Mouse (Mus musculus) gastrocnemius, adult 8-10 months (tissue): ENCODE measurements around the gene Casp8. TPM values are rescaled to one million over a fixed set of nuclear protein-coding genes. Genes with fewer than 3 reads are reported as not detected.
"Not testable (repeated sequence)": the region's sequence is repeated elsewhere in the genome, so short reads cannot be mapped to it uniquely, and the experiment has no call there.

Experiments used
- DNase-seq, 2 experiments: peaks; one replicate each; pipeline ENCODE4 v3.0.0; 2022; ENCODE audit warnings: low spot score in 2 of 2
- total RNA-seq, 4 experiments: library from RNA; stranded (reverse); gene quantifications; 2 replicates each; pipeline ENCODE4 v1.2.4; 2022

Casp8 gene
- total RNA-seq, 4 experiments from 2014 or later: 1.0 to 2.5 (median 2.0) TPM

DNA sequence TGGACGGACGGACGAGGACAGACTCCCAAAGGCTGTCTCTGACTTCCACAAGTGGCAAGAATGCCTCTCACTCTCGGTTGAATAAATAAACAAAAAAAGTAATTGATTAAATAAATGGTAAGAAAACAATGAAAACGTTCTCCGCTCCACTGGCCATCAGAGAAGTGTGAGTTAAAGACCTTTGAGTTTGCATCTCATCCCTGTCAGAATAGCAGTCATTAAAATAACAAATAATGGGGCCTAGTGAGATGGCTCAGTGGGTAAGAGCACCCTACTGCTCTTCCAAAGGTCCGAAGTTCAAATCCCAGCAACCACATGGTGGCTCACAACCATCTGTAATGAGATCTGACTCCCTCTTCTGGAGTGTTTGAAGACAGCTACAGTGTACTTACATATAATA, 5.5 kb downstream of the Casp8 start:
- not testable (repeated sequence) for DNase-seq

DNA sequence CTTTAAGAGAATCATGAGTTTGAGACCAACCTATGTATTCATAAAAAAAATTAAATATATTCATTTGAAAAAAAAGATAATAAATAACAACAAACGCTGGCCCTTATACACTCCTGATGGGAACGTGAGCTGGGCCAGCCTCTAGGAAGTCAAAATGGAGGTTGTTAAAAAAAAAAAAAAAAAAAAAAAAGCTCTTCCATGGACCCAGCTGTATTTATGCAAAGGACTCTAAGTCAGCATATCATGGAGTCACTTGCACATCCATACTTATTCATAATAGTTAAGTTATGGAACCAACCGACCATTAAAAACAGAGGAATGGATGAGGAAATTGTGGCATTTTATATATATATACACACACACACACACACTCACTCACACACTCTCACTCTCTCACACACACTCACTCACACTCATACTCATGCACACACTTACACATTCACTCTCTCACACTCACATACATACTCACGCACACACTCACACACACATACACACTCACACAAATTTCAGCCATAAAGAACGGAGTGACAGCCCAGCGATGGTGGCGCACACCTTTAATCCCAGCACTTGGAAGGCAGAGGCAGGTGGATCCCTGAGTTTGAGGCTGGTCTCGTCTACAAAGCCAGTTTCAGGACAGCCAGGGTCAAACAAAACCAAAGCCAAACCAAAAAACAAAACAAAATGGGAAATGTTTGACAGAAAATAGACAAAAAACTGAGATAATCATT, 6.5 kb downstream of the Casp8 start:
- DNase-seq: no peak

DNA sequence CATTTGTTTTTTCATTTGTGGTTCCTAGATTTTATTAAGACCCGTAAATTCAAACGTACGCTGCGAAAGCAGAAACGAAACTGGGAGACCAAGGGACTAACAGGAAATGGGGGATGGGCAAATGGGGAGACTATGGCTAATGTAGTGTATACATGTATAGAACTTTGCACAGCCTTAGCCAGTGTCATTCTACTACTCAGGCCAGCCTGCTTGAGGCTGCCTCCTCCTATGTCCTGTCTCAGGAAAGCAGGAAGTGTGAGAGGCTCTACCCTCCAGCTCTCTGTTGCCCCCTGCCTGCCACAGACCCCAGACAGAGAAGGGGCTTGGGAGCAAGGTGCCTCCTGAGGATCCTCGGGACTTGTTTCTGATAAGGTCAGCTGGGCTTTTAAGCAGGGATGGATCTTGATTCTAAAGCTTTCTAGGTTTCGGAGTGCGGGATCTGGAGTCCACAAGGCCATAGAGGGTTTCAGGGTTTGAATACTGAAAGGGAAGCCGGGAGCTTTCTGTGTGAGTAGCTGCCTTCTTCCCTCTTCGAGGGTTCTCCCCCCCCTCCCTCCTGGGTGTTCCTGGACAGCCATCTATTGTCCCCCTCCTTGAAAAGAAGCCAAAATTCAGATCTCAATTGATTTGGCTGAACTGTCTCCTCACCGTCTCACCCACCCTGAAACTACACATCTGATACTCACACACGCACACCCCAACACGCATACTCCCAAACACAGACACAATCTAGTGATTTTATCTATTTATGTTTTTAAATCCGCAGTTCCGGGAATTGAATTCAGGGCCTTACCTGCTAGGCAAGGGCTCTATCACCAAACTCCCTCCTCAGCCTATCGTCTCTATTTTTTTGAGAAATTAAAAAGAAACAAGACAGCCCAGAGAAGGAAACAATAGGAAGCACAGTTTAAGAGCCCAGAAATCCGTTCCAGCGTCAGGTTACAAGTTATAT, 7.4 kb downstream of the Casp8 start:
- peak in 1 of 2 experiments; percentile 10 for DNase-seq

DNA sequence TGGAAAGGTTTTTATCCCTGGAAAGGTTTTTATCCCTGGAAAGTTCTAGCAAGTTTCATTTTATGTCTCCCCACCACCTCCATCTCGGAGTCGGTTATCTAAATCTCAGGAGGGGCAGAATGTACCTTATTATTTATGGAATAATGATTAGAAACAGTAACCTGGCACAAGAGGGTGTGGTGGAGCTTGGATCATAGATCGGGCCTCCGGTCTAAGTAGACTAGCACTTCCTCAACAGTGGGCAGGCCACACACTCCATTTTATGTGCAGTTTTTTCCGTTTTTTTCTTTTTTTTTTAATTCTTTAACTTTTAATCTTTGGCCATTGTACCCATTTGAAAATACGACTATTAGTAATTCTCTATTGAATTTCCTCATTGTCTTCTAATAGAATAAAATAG, 8.4 kb downstream of the Casp8 start:
- DNase-seq: no peak

DNA sequence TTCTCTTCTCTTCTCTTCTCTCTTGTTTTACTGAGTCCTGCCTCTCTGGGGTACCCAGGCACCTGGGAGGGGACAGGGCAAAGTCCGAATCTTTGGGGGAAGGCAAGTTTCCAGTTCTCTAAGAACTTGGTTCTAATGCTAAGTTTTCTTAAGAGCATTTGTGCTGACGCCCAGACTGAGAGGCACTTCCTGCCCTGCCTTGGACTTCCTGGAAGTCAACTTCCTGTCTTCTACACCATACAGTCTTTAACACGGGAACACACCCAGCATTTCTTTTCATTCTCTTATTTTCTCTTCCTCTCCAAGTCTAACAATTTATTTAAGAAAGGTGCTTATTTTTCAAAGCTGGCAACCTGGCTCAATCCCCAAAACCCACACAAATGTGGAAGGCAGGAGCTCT, 11.5 kb downstream of the Casp8 start:
- DNase-seq: no peak

DNA sequence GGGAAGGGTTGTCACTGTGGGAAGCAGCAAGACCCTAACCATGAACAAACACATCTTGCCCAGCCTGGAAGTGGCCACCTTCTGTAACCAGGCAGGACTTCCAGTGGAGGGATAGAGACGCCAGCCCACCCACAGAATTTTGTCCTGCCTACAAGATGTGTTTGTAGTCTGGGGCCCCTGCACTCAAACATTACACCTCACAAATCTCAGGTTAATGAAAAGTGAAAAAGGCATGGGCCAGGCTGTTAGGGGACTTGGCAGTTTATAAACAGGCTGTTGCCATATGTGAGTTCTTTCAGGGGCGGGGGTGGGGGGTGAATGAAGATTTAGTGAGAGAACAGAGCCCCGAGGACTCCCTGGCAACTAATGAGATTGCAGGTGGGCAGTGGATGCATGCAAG, 31.1 kb downstream of the Casp8 start:
- DNase-seq: no peak

DNA sequence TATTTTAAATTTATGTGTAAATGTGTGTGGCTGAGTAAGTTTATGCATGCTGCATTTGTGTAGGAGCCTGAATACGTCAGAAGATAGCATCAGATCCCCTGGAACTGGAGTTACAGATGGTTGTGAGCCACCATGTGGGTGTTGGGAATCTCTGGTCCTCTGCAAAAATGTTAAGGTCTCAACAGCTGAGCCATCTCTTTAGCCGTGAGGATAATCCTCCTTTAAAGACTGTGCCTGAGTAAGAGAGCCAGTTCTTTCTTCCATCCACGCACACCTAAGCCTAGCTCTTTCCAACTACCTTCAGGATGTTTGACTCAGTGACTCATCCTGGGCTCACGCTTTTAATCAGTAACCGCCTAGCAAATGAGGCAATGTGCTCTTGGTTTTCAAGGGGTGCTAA, 35.6 kb downstream of the Casp8 start:
- DNase-seq: no peak

DNA sequence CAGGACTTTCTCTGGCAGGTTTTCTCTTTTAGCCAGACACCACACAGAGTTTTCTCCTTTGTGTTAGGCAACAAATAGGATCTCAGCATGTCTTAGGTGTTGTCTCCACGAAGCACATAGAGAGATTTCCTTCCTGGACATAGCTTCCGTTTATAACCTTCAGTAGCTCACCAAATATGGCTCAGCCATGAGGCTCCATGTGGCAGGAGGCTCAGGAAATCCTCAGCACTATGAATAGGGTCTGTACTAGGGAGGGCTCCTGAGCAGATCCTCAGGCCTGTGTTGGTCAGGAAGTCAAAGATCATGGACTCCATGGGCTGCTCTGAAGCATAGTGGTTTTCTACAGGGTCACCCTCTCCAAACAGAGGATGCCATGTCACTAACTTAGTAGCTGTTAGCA, 37.0 kb downstream of the Casp8 start:
- DNase-seq: no peak

DNA sequence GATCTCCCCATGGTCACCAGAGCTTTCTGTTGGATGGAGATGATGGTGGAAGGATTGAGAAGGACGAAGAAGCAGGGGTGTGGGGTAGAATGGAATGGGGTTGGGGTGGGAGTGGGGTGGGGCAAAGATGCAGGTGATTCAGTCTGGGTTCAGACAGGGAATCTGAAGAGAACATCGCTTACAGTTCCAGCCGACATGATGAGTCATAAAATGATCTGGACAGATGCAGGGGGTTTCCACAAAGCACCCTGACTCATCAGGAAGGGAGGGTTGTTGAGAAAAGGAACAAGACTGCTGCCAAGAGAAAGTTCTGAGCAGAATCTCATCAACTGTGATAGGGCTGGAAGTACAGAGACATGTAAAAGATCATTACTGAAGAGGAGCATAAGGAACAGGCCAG, 61.6 kb downstream of the Casp8 start:
- DNase-seq: not testable (repeated sequence)

DNA sequence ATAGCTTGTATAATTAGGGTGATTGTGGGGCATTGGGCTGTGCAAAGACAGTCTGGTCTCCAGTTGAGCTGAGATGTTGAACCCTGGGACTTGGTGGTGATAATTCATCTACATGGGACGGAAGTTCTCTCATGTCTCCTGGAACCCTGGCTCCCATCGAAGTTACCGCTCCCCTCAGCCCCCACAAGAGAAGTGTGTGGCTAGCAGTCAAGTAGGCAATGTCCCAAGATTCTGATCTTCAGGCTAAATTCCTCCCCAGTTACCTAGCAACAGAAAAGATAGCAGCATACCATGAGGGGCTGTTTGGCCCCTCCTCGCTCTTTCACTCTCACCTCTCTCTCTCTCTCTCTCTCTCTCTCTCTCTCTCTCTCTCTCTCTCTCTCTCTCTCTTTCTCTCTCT, 64.0 kb downstream of the Casp8 start:
- DNase-seq: not testable (repeated sequence)

DNA sequence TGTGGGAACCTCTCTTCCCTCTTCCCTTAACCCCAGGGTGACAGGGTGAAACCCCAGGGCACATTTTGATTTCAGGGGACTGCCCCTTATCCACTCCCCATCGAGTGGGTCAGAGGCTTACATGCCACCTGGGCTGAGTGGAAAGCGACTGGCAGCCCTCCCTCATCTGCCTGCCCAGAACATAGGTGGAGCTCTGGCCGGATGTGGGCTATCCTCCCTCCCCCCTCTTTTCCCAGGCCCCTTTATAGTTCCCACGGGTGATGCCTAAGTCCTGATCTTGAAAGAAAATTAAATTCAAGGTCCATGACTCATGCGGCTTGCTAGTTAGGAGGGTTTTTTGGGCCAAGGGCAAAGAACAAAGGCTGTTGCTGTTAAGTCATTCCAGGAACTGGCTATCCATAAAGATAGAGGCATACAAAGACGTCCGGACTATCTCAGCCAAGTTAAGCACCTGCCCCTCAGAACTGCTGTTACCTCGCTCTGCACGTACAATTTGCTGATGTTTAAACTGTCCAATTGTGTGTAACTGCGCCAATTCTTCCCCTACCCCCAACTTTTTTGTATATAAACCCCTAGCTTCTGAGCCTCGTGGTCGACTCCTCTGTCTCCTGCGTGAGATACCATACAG, 64.7 kb downstream of the Casp8 start:
- DNase-seq: not testable (repeated sequence)

DNA sequence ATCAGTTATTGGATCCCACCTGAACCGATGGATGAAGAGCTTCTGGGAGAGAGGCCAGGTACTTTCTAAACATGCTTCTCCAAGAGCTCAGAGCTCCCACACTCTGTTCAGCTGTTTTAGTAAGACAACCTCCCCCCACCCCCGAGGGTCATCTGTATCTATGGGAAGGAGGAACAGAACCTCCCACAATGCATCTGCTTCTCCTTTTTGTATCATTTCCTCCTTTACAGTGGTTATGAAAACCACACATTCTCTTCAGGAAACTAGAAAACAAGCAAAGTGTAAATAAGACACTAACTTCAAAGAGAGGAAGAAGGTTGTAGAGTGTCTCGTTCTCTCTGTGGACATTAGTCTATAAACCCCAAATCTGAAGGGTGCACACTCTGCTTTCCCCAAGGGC, 65.4 kb downstream of the Casp8 start:
- DNase-seq: not testable (repeated sequence)

DNA sequence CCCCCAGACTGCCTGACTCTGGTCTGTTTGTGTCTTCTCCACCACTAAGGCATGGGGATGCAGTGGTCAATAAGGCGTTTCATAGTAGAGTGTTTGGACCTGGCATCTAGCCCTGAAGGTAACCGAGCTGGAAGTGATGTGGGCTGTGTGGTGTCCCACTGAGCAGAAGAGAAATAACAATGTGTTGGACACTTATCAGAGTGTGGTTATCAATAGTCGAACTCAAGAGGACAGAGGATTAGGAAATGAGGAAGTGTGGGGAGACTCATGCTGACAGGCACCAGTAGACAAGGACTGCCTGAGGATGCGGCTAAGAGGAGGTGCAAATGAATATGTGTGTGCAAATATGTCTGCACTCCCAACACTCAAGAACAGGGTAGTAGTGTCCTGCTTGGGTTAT, 81.3 kb downstream of the Casp8 start:
- DNase-seq: not testable (repeated sequence)

DNA sequence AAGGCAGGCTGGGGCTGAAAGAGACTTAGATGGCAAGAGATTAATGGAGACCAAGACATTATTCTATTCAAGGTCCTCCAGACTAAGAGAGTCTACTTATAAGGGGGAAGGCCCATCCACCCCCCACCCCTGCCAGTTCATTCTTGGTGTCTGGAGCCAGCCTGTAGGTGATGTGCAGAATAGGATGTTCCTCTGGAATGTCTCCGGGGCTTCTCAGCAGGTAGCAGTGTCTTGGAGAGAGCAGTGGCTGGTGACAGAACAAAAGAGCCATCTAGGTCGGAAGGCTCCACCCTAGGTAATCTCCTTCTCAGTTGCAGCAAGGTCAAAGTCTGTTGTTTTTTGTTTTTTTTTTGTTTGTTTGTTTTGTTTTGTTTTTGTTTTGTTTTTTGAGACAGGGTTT, 84.1 kb downstream of the Casp8 start:
- not testable (repeated sequence) for DNase-seq

DNA sequence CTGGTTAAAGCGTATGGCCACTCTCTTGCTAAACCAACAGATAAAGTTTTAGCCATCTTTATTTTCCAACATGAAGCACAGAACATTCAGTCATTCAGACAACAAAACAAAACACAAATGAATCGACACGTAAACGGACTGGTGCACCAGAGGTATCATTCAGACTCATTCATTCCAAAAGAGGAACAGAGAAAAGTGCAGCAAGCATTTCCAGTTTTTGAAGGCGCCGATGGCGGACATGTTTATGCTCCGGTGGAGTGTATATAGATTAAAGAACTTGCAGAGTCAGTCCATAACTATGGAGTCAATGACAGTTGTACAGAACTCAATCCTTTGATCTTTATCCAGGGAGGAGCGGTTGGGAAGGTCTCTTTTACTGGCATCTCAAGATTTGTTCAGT, 88.1 kb downstream of the Casp8 start:
- not testable (repeated sequence) for DNase-seq

DNA sequence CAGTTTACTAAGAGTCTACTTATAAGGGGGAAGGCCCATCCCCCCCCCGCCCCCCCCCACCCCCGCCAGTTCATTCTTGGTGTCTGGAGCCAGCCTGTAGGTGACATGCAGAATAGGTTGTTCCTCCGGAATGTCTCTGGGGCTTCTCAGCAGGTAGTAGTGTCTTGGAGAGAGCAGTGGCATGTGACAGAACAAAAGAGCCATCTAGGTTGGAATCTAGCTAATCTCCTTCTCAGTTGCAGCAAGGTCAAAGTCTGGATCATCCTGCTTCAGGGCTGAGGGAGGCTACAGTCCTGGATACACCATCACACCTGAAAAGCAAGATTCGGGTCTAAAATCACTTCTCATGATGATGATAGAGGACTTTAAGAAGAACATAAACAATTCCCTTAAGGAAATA, 90.5 kb downstream of the Casp8 start:
- DNase-seq: no peak

DNA sequence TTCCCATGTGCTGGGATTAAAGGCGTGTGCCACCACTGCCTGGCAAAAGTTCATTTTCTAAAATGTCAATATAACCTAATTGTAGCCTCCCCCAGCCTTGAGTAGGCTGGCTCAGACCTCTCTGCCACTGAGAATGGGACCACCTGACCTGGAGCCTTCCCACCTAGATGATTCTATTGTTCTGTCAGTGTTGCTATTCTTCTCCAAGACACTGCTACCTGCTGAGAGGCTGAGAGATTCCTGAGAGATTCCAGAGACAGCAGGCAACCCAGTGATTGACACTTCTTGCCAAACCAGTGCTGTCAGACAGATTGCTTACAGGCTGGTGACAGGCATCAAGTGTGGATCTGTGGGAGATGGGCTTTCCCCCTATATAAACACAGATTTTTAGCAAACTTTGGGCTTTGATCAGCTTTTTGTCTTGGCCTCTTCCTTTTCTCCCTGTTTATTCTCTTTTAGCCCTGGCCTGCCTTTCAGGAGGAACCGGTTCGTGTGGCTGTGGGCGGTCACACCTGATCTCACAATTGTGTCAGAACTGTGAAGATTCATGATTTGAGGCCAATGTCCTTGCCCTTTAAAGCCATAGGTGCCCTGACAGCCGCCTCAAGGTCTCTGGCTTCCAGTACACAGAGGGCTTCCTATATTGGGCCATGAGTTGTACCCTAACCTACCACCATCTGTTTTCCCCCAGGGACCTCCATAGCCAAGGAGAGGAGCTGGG, 94.8 kb downstream of the Casp8 start:
- DNase-seq: no peak

DNA sequence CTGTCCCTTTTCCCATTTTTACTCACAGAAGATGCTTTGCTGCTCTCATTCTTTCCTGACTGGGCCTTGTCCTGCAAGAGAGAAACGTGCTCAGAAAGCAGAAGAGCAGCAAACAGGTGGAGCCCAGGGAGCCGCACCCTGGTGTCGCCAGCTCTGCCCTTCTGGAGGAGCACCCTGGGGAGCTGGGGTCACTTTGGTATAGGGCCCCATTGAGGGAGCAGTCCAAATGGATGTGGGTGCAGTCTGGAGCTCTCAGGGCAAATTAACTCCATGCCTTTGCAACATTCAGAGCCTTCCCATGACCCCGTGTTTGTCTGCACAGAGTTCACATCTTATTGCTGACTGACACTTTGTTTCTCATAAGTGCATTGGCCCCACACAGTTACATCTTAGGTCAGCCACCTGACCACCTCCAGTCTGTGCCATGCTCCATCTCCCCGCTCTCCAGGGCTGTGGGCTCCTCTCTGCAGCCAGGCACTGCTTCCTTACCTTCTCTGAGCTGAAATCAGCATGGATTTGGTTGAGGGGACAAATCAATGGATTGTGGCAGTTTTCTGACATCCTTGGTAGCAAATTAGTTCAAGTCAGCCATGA, 95.6 kb downstream of the Casp8 start:
- not testable (repeated sequence) for DNase-seq

DNA sequence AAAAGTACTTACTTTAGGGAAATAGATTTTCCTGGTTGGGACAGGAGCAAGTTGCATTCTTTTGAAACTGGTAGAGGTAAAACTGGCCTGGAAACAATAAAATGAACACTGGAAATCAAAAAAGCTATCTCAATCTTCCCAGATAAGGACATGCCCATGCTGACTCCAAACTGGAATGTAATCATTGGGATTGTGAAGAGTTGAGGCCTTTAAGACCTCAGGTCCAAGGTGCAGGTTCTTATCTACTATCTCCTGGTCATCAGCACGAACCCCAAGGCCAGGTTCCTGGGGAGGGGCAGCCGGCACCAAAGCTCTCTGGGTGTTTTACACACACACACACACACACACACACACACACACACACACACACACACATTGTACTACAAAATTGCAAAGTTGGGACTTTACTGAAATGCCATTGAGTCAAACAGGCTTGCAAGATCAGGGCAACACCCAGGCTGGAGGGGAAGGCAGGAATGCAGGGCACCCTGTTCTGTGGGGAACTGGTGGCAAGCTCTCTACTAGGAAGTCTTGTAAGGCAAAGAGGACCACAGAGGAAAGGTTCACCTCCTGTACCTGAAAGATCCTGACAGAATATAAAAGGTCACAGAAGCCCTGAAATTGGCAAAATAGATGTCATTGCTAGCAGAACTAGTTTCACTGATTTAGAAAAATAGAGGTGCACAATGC, 96.5 kb downstream of the Casp8 start:
- DNase-seq: not testable (repeated sequence)

DNA sequence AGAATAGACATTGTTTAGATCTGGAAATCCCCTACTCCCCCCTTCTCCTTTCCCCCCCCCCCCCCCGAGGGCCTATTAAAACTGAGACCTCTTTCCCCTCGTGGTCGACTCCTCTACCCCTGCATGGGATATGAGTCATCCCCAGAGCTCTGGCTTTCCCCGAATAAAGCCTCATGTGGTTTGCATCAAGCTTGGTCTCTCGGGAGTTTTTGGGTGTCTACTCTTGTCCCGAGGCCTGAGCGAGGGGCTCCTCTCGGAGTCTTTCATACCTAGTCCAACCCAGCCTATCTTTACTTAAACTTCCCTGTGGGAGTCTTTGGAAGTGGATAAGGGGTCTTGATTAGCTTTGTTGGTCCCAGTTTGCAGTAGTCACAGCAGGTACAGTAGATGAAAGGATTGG, 97.2 kb downstream of the Casp8 start:
- DNase-seq: not testable (repeated sequence)
